Mouse (Mus musculus) activated CD4-positive, CD25-positive, alpha-beta regulatory T cell, adult 9 weeks (primary cell): ENCODE data around the gene Enah. TPM values are rescaled to one million over a fixed set of nuclear protein-coding genes. Genes with fewer than 3 reads are reported as not detected.

ENCODE experiments used
- polyA plus RNA-seq: library from polyadenylated mRNA; unstranded; fragments of 100-300 nt; shearing (Covaris generic); gene quantifications from one replicate; pipeline ENCODE4 v1.2.1, GENCODE M21; 2017

The Enah gene
- polyA plus RNA-seq = 0.37 TPM

DNA sequence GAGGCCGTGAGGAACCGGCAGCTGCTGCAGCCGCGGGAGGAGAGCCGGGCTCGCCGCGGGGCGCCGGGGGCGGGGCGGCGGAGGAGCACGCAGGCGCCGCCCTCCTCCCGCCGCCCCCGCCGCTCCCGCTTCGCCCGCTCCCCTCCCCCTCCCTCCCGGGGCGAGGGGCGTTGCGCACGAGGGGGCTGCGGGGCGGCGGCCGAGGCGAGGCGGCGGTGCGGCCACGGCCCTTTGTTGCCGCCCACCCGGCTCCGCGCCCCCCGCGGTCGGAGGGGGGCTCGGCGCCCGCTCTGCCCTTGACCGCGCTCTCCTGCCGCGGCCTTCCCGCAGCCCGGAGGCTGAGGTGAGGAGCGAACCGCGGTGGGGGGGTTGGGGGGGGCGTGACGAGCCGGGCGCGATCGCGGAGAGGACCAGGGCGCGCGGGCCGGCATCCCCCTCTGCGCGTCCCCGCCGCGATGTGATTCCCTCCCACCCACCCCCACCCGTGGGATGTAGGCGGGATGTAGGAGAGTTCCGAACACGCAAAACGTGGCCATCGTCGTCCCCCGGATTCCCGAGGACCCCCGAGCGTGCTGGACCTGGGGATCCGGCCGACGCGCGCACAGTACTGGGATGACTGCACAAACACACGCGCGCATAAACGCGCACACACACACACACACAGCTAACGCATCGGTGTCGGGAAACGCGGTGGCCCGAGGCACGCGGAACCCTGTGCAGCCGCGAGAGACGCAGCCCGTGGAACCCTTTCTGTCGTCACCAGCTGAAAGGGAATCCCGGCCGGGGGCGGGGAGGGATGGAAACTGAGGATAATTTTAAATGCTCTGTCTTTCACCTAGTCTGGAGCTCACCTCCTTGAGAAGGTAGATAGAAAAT lies at the start of gene Enah:
Gene Enah (minus strand): TSS at position 65 of the 876 bp plus-strand sequence.

Other genes starting within 250 kb of the Enah start
- gene Lbr, start 176.9 kb downstream of the Enah start, polyA plus RNA-seq = 358 TPM
- gene Srp9, start 104.7 kb upstream of the Enah start, polyA plus RNA-seq = 165 TPM
- not detected for gene Vmn1r1, start 144.5 kb upstream of the Enah start, polyA plus RNA-seq